Mouse (Mus musculus) midbrain, postnatal 0 days (tissue): ENCODE data around the gene Trmt1. TPM values are rescaled to one million over a fixed set of nuclear protein-coding genes. Genes with fewer than 3 reads are reported as not detected.

ENCODE experiments used
- ATAC-seq: fragments of 200-750 bp; cut with Nextera tagmentation; 2 replicates; pipeline ENCODE4 v1.8.0; 2017; ENCODE audit warnings: moderate number of reproducible peaks, mild to moderate bottlenecking, moderate TSS enrichment, moderate library complexity; ENCODE audit not compliant: low FRiP score
- DNase-seq: peaks from one replicate; pipeline ENCODE4 v3.0.0-alpha.2; 2015; ENCODE audit warnings: low spot score
- H3K27ac ChIP-seq: fragments of 300-500 bp; sonication (generic); 2 replicates; pipeline ENCODE4 v1.5.1; 2014; ENCODE audit warnings: low read depth, mild to moderate bottlenecking, low read length, mixed read lengths
- H3K27me3 ChIP-seq: fragments of 300-500 bp; sonication (generic); 2 replicates; pipeline ENCODE4 v1.6.1; 2014; ENCODE audit warnings: low read length, control low read depth, mixed read lengths; ENCODE audit not compliant: insufficient read depth
- H3K36me3 ChIP-seq: fragments of 300-500 bp; sonication (generic); 2 replicates; pipeline ENCODE4 v1.6.1; 2014; ENCODE audit warnings: low read length, control low read depth, mixed read lengths; ENCODE audit not compliant: insufficient read depth
- H3K4me1 ChIP-seq: fragments of 300-500 bp; sonication (generic); 2 replicates; pipeline ENCODE4 v1.6.1; 2014; ENCODE audit warnings: mild to moderate bottlenecking, control low read depth, antibody characterized with exemption, low read length, mixed read lengths; ENCODE audit not compliant: insufficient read depth
- H3K4me2 ChIP-seq: fragments of 300-500 bp; sonication (generic); 2 replicates; pipeline ENCODE4 v1.6.1; 2014; ENCODE audit warnings: low read depth, mild to moderate bottlenecking, low read length, mixed read lengths; ENCODE audit not compliant: poor library complexity, severe bottlenecking
- H3K4me3 ChIP-seq: fragments of 300-500 bp; sonication (generic); 2 replicates; pipeline ENCODE4 v1.5.1; 2014; ENCODE audit warnings: low read depth, mild to moderate bottlenecking, low read length, moderate library complexity
- H3K9ac ChIP-seq: fragments of 300-500 bp; sonication (generic); replicated peaks from 2 replicates; pipeline ENCODE4 v1.6.1; 2014; ENCODE audit warnings: mild to moderate bottlenecking, low read length, moderate library complexity, mixed read lengths; ENCODE audit not compliant: poor library complexity, severe bottlenecking
- H3K9me3 ChIP-seq: fragments of 300-500 bp; sonication (generic); 2 replicates; pipeline ENCODE4 v1.6.1; 2016; ENCODE audit warnings: low read length, control low read depth
- CTCF ChIP-seq: IDR thresholded peaks from 2 replicates; pipeline ENCODE4 v1.5.1; 2016; ENCODE audit warnings: antibody characterized with exemption, mild to moderate bottlenecking
- WGBS: fragments of 180-500 bp; shearing (Covaris S2); extraction: QIAGEN DNeasy Blood & Tissue Kit; methylation state at CpG from one replicate; pipeline ENCODE4 v1.1.7; 2014; 5-methylcytosine and 5-hydroxymethylcytosine counted together
- polyA plus RNA-seq: library from polyadenylated mRNA; unstranded; fragments of >200 nt; fragmentation: Nextera tagmentation; extraction: Ambion mirVana; gene quantifications from 2 replicates; pipeline ENCODE4 v1.2.1, GENCODE M21; 2015
- total RNA-seq: library from RNA; depleted of rRNA; stranded (reverse); fragments of >200 nt; gene quantifications from 2 replicates; pipeline ENCODE4 v1.2.3, GENCODE M21; 2014

The Trmt1 gene
- total and polyA plus RNA-seq, 2 experiments from 2014 or later = 74.2 to 99.5 TPM

- ATAC-seq = no peak
Measured at GRCm38 (mm10) chr8:84713381-84713780, 27.3 kb downstream of the Trmt1 start.

GRCm38 (mm10) chr8:84714161-84714560 is 28.1 kb downstream of the Trmt1 start:
- peak overlapping the region; percentile 6; the same call in 1 of the 2 replicates for H3K27ac ChIP-seq
- DNase-seq = no peak
- H3K4me1 ChIP-seq = no peaks in the 10 kb centered on the region
- no peaks in the 10 kb centered on the region for H3K36me3 ChIP-seq
- 0 out of 2 replicates have a peak, but pooled peaks cover 8% of the 10 kb centered on the region for H3K27me3 ChIP-seq
- TF ChIP-seq CTCF = no peak
- no peaks in the 10 kb centered on the region for H3K9me3 ChIP-seq
- 54% methylated on average over 4 of the region's 4 CpGs for WGBS
- H3K4me3 ChIP-seq = no peak overlapping the region
- no peak overlapping the region for H3K9ac ChIP-seq
- no peak for ATAC-seq
- H3K4me2 ChIP-seq = no peak overlapping the region

More at GRCm38 (mm10) chr8:84713381-84713780, 27.3 kb downstream of the Trmt1 start:
- Histone ChIP-seq H3K27ac (peak overlapping the region; percentile 57), H3K27me3 (peaks cover 12% of the 10 kb centered on the region; the same call in 1 of the 2 replicates), H3K4me1 (no peaks in the 10 kb centered on the region), H3K9me3 (no peaks in the 10 kb centered on the region), H3K4me3 (no peak overlapping the region), H3K36me3 (no peaks in the 10 kb centered on the region), H3K4me2 (no peak overlapping the region), H3K9ac (no peak overlapping the region)
- 51% methylated on average over 4 of the region's 4 CpGs for WGBS
- no peak for DNase-seq
- no peak for TF ChIP-seq CTCF

- WGBS = 10% methylated on average over 25 of the region's 27 CpGs
- Histone ChIP-seq H3K27me3 (0 out of 2 replicates have a peak, but pooled peaks cover 8% of the 10 kb centered on the region), H3K4me1 (no peaks in the 10 kb centered on the region), H3K9me3 (no peaks in the 10 kb centered on the region), H3K9ac (no peak overlapping the region), H3K4me2 (peak overlapping the region; percentile 28; the same call in 1 of the 2 replicates), H3K36me3 (no peaks in the 10 kb centered on the region), H3K4me3 (no peak overlapping the region), H3K27ac (no peak overlapping the region)
- no peak for ATAC-seq
- no peak for TF ChIP-seq CTCF
- DNase-seq = no peak
Measured at GRCm38 (mm10) chr8:84715893-84716468, 29.9 kb downstream of the Trmt1 start.

- H3K9me3 ChIP-seq = no peaks in the 10 kb centered on the region
Measured at GRCm38 (mm10) chr8:84716790-84717189, 30.7 kb downstream of the Trmt1 start.

GRCm38 (mm10) chr8:84718476-84718875 is 32.4 kb downstream of the Trmt1 start:
- H3K4me2 ChIP-seq = no peak overlapping the region
- no peak for ATAC-seq
- H3K4me1 ChIP-seq = peaks cover 5% of the 10 kb centered on the region
- DNase-seq = no peak
- 0 out of 2 replicates have a peak, but pooled peaks cover 8% of the 10 kb centered on the region for H3K27me3 ChIP-seq
- H3K9me3 ChIP-seq = no peaks in the 10 kb centered on the region
- H3K4me3 ChIP-seq = no peak overlapping the region
- TF ChIP-seq CTCF = no peak
- 82% methylated on average over 5 of the region's 5 CpGs for WGBS
- no peak overlapping the region for H3K27ac ChIP-seq
- no peaks in the 10 kb centered on the region for H3K36me3 ChIP-seq
- no peak overlapping the region for H3K9ac ChIP-seq

More at GRCm38 (mm10) chr8:84716790-84717189, 30.7 kb downstream of the Trmt1 start:
- no peak for TF ChIP-seq CTCF
- DNase-seq = no peak
- H3K4me2 ChIP-seq = no peak overlapping the region
- no peak for ATAC-seq
- WGBS = 81% methylated on average over 11 of the region's 11 CpGs
- H3K9ac ChIP-seq = no peak overlapping the region
- no peak overlapping the region for H3K27ac ChIP-seq
- H3K4me3 ChIP-seq = no peak overlapping the region
- H3K27me3 ChIP-seq = 0 out of 2 replicates have a peak, but pooled peaks cover 8% of the 10 kb centered on the region
- H3K36me3 ChIP-seq = no peaks in the 10 kb centered on the region
- no peaks in the 10 kb centered on the region for H3K4me1 ChIP-seq

- Histone ChIP-seq H3K9me3 (no peaks in the 10 kb centered on the region), H3K27ac (no peak overlapping the region), H3K9ac (no peak overlapping the region), H3K4me2 (no peak overlapping the region), H3K4me3 (no peak overlapping the region), H3K27me3 (0 out of 2 replicates have a peak, but pooled peaks cover 8% of the 10 kb centered on the region), H3K4me1 (peaks cover 12% of the 10 kb centered on the region), H3K36me3 (no peaks in the 10 kb centered on the region)
- no peak for DNase-seq
- WGBS = 87% methylated on average over 5 of the region's 5 CpGs
- TF ChIP-seq CTCF = no peak
- no peak for ATAC-seq
Measured at GRCm38 (mm10) chr8:84718959-84719690, 33.0 kb downstream of the Trmt1 start.
